Mouse (Mus musculus): ENCODE results near the gene Bysl. TPM values are rescaled to one million over a fixed set of nuclear protein-coding genes. Genes with fewer than 3 reads are reported as not detected.
"Not testable (repeated sequence)": the region's sequence is repeated elsewhere in the genome, so short reads cannot be mapped to it uniquely, and the experiment has no call there.

Gene Bysl
- polyA plus RNA-seq, 2 experiments: 12.5 to 13.3 TPM

- no peak for DNase-seq (ENCODE audit: low read depth in 3 of 3, low spot score in 3 of 3)
- Histone ChIP-seq H3K4me1 (replicated peaks; ENCODE audit: control insufficient read depth in 2 of 2, insufficient read depth in 2 of 2, low read length in 1 of 2) (peaks cover 11 to 26% of the 10 kb centered on the region in 2 experiments), H3K9ac (replicated peaks) (peak overlapping the region; percentile 92), H3K4me2 (ENCODE audit: low read depth) (peak overlapping the region; percentile 100), H3K36me3 (replicated peaks; ENCODE audit: control insufficient read depth, insufficient read depth, low read depth) (peaks cover 32% of the 10 kb centered on the region), H3K4me3 (ENCODE audit: insufficient read depth in 1 of 2, low read depth in 2 of 2, low read length in 2 of 2) (peak overlapping the region; percentile 64 to 97; a peak in 3 of 4 replicates), H3K9me3 (ENCODE audit: control insufficient read depth, low read length) (no peaks in the 10 kb centered on the region), H3K27me3 (ENCODE audit: control insufficient read depth, insufficient read depth, low read length) (no peaks in the 10 kb centered on the region), H3K27ac (peak overlapping the region; percentile 91)
- WGBS (ENCODE audit: insufficient replicate concordance): 84% methylated on average over 2 of the region's 2 CpGs
- peak; percentile 74 for TF ChIP-seq CTCF (IDR thresholded peaks at IDR 0.05; ENCODE audit: low read depth)
- TF ChIP-seq EP300 (IDR thresholded peaks at IDR 0.05; ENCODE audit: low read depth): no peak
- ATAC-seq (ENCODE audit: insufficient read depth): no peak
These were observed 16.5 kb upstream of the Bysl start for GRCm38 (mm10) chr17:47627791-47628190.

- no peak overlapping the region for H3K9ac ChIP-seq (replicated peaks)
- peaks cover 5 to 15% of the 10 kb centered on the region in 2 experiments for H3K4me1 ChIP-seq (replicated peaks; ENCODE audit: control insufficient read depth in 2 of 2, insufficient read depth in 2 of 2, low read length in 1 of 2)
- no peak for DNase-seq (ENCODE audit: low read depth in 3 of 3, low spot score in 3 of 3)
- no peak overlapping the region; the same call in 1 of the 2 replicates for H3K27ac ChIP-seq
- no peak overlapping the region for H3K4me3 ChIP-seq (ENCODE audit: insufficient read depth in 1 of 2, low read depth in 2 of 2, low read length in 2 of 2)
- WGBS (ENCODE audit: insufficient replicate concordance): 90% methylated on average over 5 of the region's 5 CpGs
- peaks cover 48% of the 10 kb centered on the region for H3K36me3 ChIP-seq (replicated peaks; ENCODE audit: control insufficient read depth, insufficient read depth, low read depth)
- no peaks in the 10 kb centered on the region for H3K9me3 ChIP-seq (ENCODE audit: control insufficient read depth, low read length)
- no peak for TF ChIP-seq EP300 (IDR thresholded peaks at IDR 0.05; ENCODE audit: low read depth)
- no peak for TF ChIP-seq CTCF (IDR thresholded peaks at IDR 0.05; ENCODE audit: low read depth)
- no peak for ATAC-seq (ENCODE audit: insufficient read depth)
- no peak overlapping the region for H3K4me2 ChIP-seq (ENCODE audit: low read depth)
- H3K27me3 ChIP-seq (ENCODE audit: control insufficient read depth, insufficient read depth, low read length): no peaks in the 10 kb centered on the region
These were observed 14.7 kb upstream of the Bysl start for GRCm38 (mm10) chr17:47626031-47626430.

- 97% methylated on average over 2 of the region's 2 CpGs for WGBS (ENCODE audit: insufficient replicate concordance)
- ATAC-seq (ENCODE audit: insufficient read depth): no peak
These were observed 13.8 kb upstream of the Bysl start for GRCm38 (mm10) chr17:47625088-47625487.

GRCm38 (mm10) chr17:47624572-47624971 lies 13.3 kb upstream of the Bysl start:
- peaks cover 59% of the 10 kb centered on the region for H3K36me3 ChIP-seq (replicated peaks; ENCODE audit: control insufficient read depth, insufficient read depth, low read depth)
- H3K9me3 ChIP-seq (ENCODE audit: control insufficient read depth, low read length); H3K27me3 ChIP-seq (ENCODE audit: control insufficient read depth, insufficient read depth, low read length); H3K4me3 ChIP-seq (ENCODE audit: insufficient read depth in 1 of 2, low read depth in 2 of 2, low read length in 2 of 2); H3K4me2 ChIP-seq (ENCODE audit: low read depth); DNase-seq (ENCODE audit: low read depth in 3 of 3, low spot score in 3 of 3); ATAC-seq (ENCODE audit: insufficient read depth); H3K27ac ChIP-seq; H3K4me1 ChIP-seq (replicated peaks; ENCODE audit: control insufficient read depth in 2 of 2, insufficient read depth in 2 of 2, low read length in 1 of 2); H3K9ac ChIP-seq (replicated peaks): not testable (repeated sequence)
- WGBS (ENCODE audit: insufficient replicate concordance): 92% methylated on average over 5 of the region's 5 CpGs
- TF ChIP-seq CTCF (IDR thresholded peaks at IDR 0.05; ENCODE audit: low read depth): 0 out of 2 replicates have a peak, but pooled peaks have one; percentile 18

More at GRCm38 (mm10) chr17:47625088-47625487, 13.8 kb upstream of the Bysl start:
- H3K4me3 ChIP-seq (ENCODE audit: insufficient read depth in 1 of 2, low read depth in 2 of 2, low read length in 2 of 2): no peak overlapping the region
- peaks cover 54% of the 10 kb centered on the region for H3K36me3 ChIP-seq (replicated peaks; ENCODE audit: control insufficient read depth, insufficient read depth, low read depth)
- TF ChIP-seq CTCF (IDR thresholded peaks at IDR 0.05; ENCODE audit: low read depth) (no peak), EP300 (IDR thresholded peaks at IDR 0.05; ENCODE audit: low read depth) (no peak)
- no peak overlapping the region for H3K27ac ChIP-seq
- no peaks in the 10 kb centered on the region for H3K9me3 ChIP-seq (ENCODE audit: control insufficient read depth, low read length)
- H3K9ac ChIP-seq (replicated peaks): no peak overlapping the region; the same call in 1 of the 2 replicates
- H3K27me3 ChIP-seq (ENCODE audit: control insufficient read depth, insufficient read depth, low read length): no peaks in the 10 kb centered on the region
- no peak for DNase-seq (ENCODE audit: low read depth in 3 of 3, low spot score in 3 of 3)
- H3K4me1 ChIP-seq (replicated peaks; ENCODE audit: control insufficient read depth in 2 of 2, insufficient read depth in 2 of 2, low read length in 1 of 2): peaks cover 3 to 7% of the 10 kb centered on the region in 2 experiments; a peak in 2 of 4 replicates
- H3K4me2 ChIP-seq (ENCODE audit: low read depth): no peak overlapping the region

GRCm38 (mm10) chr17:47622912-47623554 lies 11.7 kb upstream of the Bysl start:
- Histone ChIP-seq H3K9me3 (ENCODE audit: control insufficient read depth, low read length) (no peaks in the 10 kb centered on the region), H3K9ac (replicated peaks) (no peak overlapping the region), H3K27ac (no peak overlapping the region), H3K36me3 (replicated peaks; ENCODE audit: control insufficient read depth, insufficient read depth, low read depth) (peaks cover 59% of the 10 kb centered on the region), H3K4me2 (ENCODE audit: low read depth) (no peak overlapping the region), H3K4me1 (replicated peaks; ENCODE audit: control insufficient read depth in 2 of 2, insufficient read depth in 2 of 2, low read length in 1 of 2) (peaks cover 7 to 15% of the 10 kb centered on the region in 2 experiments), H3K27me3 (ENCODE audit: control insufficient read depth, insufficient read depth, low read length) (no peaks in the 10 kb centered on the region), H3K4me3 (ENCODE audit: insufficient read depth in 1 of 2, low read depth in 2 of 2, low read length in 2 of 2) (no peak overlapping the region)
- DNase-seq (ENCODE audit: low read depth in 3 of 3, low spot score in 3 of 3): no peak
- no peak for ATAC-seq (ENCODE audit: insufficient read depth)
- TF ChIP-seq EP300 (IDR thresholded peaks at IDR 0.05; ENCODE audit: low read depth): no peak
- TF ChIP-seq CTCF (IDR thresholded peaks at IDR 0.05; ENCODE audit: low read depth): no peak
- WGBS (ENCODE audit: insufficient replicate concordance): 92% methylated on average over 14 of the region's 14 CpGs

All from liver, embryonic 14.5 days (tissue).